Mouse (Mus musculus): ENCODE measurements around the gene Use1.

DNA sequence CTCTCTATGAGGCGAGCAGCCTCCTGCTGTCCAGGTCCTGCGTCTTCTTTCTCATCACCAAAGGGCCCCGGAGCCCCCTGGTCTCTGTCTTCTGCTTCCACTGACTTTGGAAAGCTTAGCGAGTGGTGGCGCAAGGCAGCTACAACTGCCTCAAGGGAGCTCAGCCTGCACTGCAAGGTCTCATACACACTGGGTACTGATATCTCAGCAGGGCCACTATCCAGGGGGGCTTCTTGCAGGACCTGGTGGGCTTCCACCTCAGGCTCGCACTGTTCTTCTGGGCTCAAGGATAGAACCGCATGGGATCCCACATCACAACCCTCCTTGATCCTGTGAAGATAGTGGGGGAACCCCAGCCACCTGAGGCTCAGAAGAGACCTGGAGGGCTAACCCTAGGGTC lies 27.8 kb downstream of the Use1 start:
- TF ChIP-seq POLR2A (IDR thresholded peaks at IDR 0.05; ENCODE audit: insufficient read depth, low read depth, low read length) (no peak), CTCF (IDR thresholded peaks at IDR 0.05; ENCODE audit: insufficient read depth, low read depth, low read length) (no peak)
